Mouse (Mus musculus) left cerebral cortex, adult 11 months (tissue): Measurements from ENCODE around the gene Nlrp9a.
"Not testable (repeated sequence)": the region's sequence is repeated elsewhere in the genome, so short reads cannot be mapped to it uniquely, and the experiment has no call there.

Source experiments
- DNase-seq: peaks from one replicate; pipeline ENCODE4 v3.0.0; 2022; ENCODE audit warnings: low spot score

Nlrp9a gene

DNA sequence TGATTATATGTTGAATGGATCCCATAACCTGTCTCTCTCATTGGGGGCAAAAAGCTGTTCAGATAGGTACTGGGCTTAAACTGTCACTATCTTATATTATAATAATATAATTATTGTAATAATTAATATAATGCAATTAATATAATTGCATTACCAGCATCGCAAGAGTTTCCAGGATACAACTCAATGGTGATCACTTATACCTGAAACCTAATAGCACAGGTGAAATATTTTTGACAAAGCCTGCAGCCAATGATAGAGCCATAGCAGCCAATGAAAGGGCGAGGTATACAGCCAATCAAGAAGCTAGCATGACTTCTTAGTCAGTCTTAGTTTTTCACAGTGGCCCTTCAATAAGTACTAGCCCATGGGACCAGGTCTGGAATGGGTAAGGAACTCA lies at the start of gene Nlrp9a:
Nlrp9a (plus strand) TSS at position 301 of the 400 bp plus-strand sequence.
- DNase-seq: not testable (repeated sequence)

DNA sequence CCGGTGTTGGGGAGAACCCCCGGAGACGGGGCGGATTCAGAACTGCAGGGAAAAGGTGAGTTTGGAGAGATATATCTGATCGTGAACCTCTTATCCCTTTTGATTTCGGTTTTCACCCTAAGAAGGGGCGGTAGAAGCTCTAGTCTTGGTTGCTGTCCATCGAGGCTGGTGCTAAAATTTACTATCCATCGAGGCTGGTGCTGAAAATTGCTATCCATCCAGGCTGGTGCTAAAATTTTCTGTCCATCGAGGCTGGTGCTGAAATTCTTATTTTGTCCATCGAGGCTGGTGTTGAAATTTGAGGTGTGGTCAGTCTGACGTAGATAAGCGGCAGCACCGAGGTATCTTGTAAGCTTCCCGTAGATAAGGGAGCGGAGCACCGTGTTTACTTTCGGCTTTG lies 45.3 kb upstream of the Nlrp9a start:
- not testable (repeated sequence) for DNase-seq

DNA sequence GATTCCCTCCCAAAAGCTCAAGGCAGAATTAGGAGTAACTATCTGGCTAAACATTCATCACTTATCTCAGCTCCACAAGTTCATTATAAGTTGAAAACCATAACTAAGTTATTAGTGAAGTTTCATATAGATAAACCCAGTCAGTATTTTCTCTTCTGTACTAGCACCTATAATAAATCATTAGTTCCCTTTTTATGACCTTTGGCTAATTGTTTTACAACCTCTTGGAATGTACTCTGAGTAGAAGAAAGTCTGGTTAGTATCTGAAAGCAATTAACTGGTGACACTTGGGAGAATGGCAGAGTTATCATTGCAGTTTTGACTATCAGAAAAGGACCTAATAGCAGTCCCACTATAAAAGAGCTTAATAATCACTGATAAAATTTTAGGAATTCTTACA lies 54.3 kb downstream of the Nlrp9a start:
- DNase-seq: no peak

DNA sequence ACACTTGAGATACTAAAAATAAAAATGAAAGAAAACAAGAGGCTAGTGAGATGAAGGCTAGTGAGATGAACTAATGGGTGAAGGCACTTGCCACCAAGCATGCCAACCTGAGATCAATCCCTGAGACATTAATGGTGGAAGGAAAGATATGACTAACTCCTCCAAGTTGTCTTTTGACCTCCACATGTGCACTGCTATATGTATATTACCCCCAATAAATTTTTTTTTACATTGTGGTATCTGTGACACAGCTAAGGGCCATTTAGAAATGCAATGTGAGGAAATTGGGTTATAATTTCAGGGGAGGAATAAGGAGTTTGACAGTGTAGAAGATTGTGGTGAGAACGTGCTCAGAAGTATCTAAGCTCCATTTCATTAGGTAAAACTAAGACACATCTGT lies 55.0 kb downstream of the Nlrp9a start:
- DNase-seq: no peak

DNA sequence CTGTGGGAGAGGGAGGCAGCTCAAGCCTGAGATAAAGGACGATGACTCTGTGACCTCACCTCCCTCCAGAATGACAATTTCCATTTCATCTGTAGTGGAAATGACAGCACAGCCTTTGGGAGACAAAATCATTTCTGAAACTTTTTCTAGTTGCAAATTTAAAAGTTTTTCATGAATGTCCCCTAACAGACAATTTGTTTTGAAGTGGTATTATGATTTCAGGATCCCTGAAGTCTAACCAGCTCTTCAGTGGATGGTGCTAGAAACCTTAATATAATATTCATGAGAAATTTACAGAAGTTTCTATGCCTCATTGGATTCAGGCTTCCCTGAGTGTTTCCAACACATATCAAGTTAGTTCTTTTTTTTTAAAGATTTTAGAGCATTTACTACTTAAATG lies 83.5 kb downstream of the Nlrp9a start, which contains the start of gene Vmn1r185:
Vmn1r185 (minus strand) TSS at position 101 of the 400 bp plus-strand sequence.
- DNase-seq: not testable (repeated sequence)
